Mouse (Mus musculus) forebrain, embryonic 16.5 days (tissue): ENCODE results near the gene Nwd2. TPM values are rescaled to one million over a fixed set of nuclear protein-coding genes. Genes with fewer than 3 reads are reported as not detected.

ENCODE experiments used
- ATAC-seq: fragments of 200-750 bp; cut with Nextera tagmentation; 2 replicates; pipeline ENCODE4 v1.8.0; 2017; ENCODE audit warnings: mild to moderate bottlenecking, moderate library complexity
- H3K27ac ChIP-seq: fragments of 300-500 bp; sonication (generic); 2 replicates; pipeline ENCODE4 v1.5.1; 2014; ENCODE audit warnings: low read length, control low read depth
- H3K27me3 ChIP-seq: fragments of 300-500 bp; sonication (generic); replicated peaks from 2 replicates; pipeline ENCODE4 v1.6.1; 2014; ENCODE audit warnings: low read length; ENCODE audit not compliant: control insufficient read depth, insufficient read depth
- H3K36me3 ChIP-seq: fragments of 300-500 bp; sonication (generic); 2 replicates; pipeline ENCODE4 v1.6.1; 2014; ENCODE audit not compliant: control insufficient read depth, insufficient read depth
- H3K4me1 ChIP-seq: fragments of 300-500 bp; sonication (generic); replicated peaks from 2 replicates; pipeline ENCODE4 v1.6.1; 2014; ENCODE audit warnings: low read length; ENCODE audit not compliant: control insufficient read depth, insufficient read depth
- H3K4me2 ChIP-seq: fragments of 300-500 bp; sonication (generic); 2 replicates; pipeline ENCODE4 v1.6.1; 2014; ENCODE audit warnings: mild to moderate bottlenecking, low read length, control low read depth
- H3K4me3 ChIP-seq: fragments of 300-500 bp; sonication (generic); replicated peaks from 2 replicates; pipeline ENCODE4 v1.5.1; 2014; ENCODE audit warnings: mild to moderate bottlenecking, low read length, control low read depth
- H3K9ac ChIP-seq: fragments of 300-500 bp; sonication (generic); replicated peaks from 2 replicates; pipeline ENCODE4 v1.6.1; 2014; ENCODE audit warnings: low read depth, low read length, control low read depth
- H3K9me3 ChIP-seq: fragments of 300-500 bp; sonication (generic); 2 replicates; pipeline ENCODE4 v1.6.1; 2016; ENCODE audit warnings: low read length; ENCODE audit not compliant: control insufficient read depth
- WGBS: fragments of 180-500 bp; shearing (Covaris S2); extraction: QIAGEN DNeasy Blood & Tissue Kit; methylation state at CpG from one replicate; pipeline ENCODE4 v1.1.7; 2014; 5-methylcytosine and 5-hydroxymethylcytosine counted together
- polyA plus RNA-seq: library from polyadenylated mRNA; unstranded; fragments of >200 nt; fragmentation: Nextera tagmentation; extraction: Ambion mirVana; gene quantifications from 2 replicates; pipeline ENCODE4 v1.2.1, GENCODE M21; 2015

The Nwd2 gene
- polyA plus RNA-seq, 1 experiment from 2014 or later, result 5.7 TPM

GRCm38 (mm10) chr5:63735521-63735920 is 86.6 kb downstream of the Nwd2 start:
- ATAC-seq, result no peak
- no peaks in the 10 kb centered on the region for H3K27me3 ChIP-seq
- no peak overlapping the region for H3K4me3 ChIP-seq
- H3K4me2 ChIP-seq, result no peak overlapping the region
- no peaks in the 10 kb centered on the region for H3K9me3 ChIP-seq
- no peak overlapping the region for H3K9ac ChIP-seq
- no peaks in the 10 kb centered on the region for H3K36me3 ChIP-seq
- no peak overlapping the region for H3K27ac ChIP-seq
- H3K4me1 ChIP-seq, result no peaks in the 10 kb centered on the region
- 85% methylated on average over 7 of the region's 7 CpGs for WGBS

GRCm38 (mm10) chr5:63743426-63743825 is 94.5 kb downstream of the Nwd2 start:
- H3K9ac ChIP-seq, result no peak overlapping the region
- WGBS, result 94% methylated on average over 2 of the region's 2 CpGs
- H3K4me2 ChIP-seq, result no peak overlapping the region
- H3K27me3 ChIP-seq, result no peaks in the 10 kb centered on the region
- ATAC-seq, result no peak
- no peaks in the 10 kb centered on the region for H3K36me3 ChIP-seq
- H3K27ac ChIP-seq, result no peak overlapping the region
- no peak overlapping the region for H3K4me3 ChIP-seq
- no peaks in the 10 kb centered on the region for H3K9me3 ChIP-seq
- no peaks in the 10 kb centered on the region for H3K4me1 ChIP-seq

DNA sequence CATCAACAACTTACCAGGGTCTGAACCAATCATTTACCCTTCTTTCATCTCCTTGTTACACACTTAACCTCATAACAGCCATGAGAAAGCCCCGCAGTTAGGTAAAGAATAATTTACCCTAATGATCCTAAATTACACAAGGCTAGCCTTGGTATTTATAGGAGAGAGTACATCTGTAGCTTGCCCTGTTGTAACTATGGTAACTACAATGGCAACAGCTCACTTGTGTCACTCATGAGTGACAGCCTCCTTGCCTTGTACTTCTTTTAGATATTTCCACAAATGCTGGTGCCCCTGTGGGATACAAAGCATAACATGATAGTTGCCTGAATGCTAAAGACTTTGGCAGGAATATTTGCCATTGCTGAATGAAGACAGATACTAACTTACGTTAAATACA is 99.4 kb downstream of the Nwd2 start:
- no peaks in the 10 kb centered on the region for H3K36me3 ChIP-seq
- no peaks in the 10 kb centered on the region for H3K27me3 ChIP-seq
- WGBS, result 49% methylated on average over 2 of the region's 2 CpGs
- H3K4me1 ChIP-seq, result no peaks in the 10 kb centered on the region
- no peak overlapping the region for H3K4me3 ChIP-seq
- no peak for ATAC-seq
- H3K4me2 ChIP-seq, result no peak overlapping the region
- H3K9ac ChIP-seq, result no peak overlapping the region
- H3K9me3 ChIP-seq, result no peaks in the 10 kb centered on the region
- no peak overlapping the region for H3K27ac ChIP-seq

DNA sequence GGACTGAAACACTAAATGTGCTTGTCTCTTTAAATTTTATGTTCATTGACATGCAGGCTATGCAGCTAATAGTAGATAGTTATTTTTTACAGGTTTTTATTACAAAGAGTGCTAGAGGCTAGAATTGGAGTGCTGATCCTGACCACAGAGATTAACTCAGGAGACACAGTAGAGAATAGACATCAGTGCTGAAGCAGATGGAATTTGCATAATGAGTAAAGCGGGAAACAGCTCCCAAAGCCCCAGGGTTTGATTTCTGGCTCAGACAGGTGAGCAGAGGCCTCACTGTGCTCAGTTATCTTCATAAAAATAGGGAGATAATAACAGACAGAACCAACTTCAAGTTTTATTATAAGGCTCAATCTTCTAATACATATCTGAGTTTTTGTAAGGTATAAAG is 99.9 kb downstream of the Nwd2 start:
- Histone ChIP-seq H3K36me3 (no peaks in the 10 kb centered on the region), H3K9me3 (no peaks in the 10 kb centered on the region), H3K9ac (no peak overlapping the region), H3K4me3 (no peak overlapping the region), H3K27ac (no peak overlapping the region), H3K4me2 (no peak overlapping the region), H3K4me1 (no peaks in the 10 kb centered on the region), H3K27me3 (no peaks in the 10 kb centered on the region)
- WGBS, result 34% methylated on average over 1 of the region's 1 CpGs
- ATAC-seq, result no peak

DNA sequence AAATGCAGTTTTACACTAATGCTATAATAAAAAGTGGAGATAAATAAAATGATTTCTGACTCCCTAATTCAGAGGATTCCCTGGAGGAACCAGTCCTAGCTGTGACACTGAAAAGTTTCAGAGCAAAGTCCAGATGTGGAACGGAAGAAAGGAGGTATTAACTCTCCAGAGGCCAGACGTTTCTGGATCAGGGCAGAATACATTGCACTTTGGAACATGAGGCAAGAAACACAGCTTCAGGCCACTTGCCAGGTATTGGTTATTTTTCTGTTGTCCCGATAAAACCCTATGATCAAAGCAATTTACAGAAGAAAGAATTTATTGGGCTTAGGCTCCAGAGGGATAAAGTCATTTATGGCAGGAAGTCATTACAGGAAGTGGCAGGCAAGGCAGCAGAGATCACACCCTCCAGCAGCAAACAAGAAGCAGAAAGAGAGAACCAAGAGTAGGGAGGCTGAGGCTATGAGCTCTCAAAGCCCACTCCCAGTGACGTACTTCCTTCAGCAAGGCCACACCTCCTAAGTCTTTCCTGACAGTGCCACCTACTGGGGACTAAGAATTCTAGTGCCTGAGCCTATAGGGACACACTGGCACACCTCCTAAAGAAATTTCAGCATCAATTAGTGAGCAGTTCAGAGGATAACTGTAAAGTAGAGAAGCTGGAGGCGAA is 106.3 kb downstream of the Nwd2 start:
- H3K9me3 ChIP-seq, result no peaks in the 10 kb centered on the region
- no peak overlapping the region for H3K4me3 ChIP-seq
- no peak overlapping the region for H3K4me2 ChIP-seq
- no peaks in the 10 kb centered on the region for H3K4me1 ChIP-seq
- no peak overlapping the region for H3K9ac ChIP-seq
- H3K27me3 ChIP-seq, result no peaks in the 10 kb centered on the region
- no peaks in the 10 kb centered on the region for H3K36me3 ChIP-seq
- no peak overlapping the region for H3K27ac ChIP-seq
- WGBS, result 76% methylated on average over 5 of the region's 5 CpGs
- ATAC-seq, result no peak

DNA sequence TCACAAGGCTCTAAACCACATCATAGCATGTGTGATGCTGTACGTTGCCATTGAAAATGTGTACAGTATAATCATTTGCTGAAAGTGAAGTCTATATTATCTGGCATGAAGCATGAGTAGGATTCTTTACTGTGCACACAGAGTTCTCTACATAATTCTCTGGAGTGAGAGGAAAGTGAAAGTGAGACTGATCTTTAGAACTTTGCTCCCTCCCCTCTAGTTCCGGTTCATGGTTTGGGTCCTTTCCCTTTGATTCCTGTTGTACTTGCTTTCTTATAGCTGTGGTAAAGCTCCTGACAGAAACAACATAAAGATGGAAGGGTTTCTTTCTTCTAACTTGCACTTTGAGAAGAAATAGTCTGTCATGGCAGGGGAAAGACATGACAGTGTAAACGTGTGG is 107.0 kb downstream of the Nwd2 start:
- Histone ChIP-seq H3K4me1 (no peaks in the 10 kb centered on the region), H3K4me3 (no peak overlapping the region), H3K4me2 (no peak overlapping the region), H3K36me3 (no peaks in the 10 kb centered on the region), H3K9me3 (no peaks in the 10 kb centered on the region), H3K27ac (no peak overlapping the region), H3K27me3 (no peaks in the 10 kb centered on the region), H3K9ac (no peak overlapping the region)
- ATAC-seq, result no peak
- 94% methylated on average over 3 of the region's 3 CpGs for WGBS

DNA sequence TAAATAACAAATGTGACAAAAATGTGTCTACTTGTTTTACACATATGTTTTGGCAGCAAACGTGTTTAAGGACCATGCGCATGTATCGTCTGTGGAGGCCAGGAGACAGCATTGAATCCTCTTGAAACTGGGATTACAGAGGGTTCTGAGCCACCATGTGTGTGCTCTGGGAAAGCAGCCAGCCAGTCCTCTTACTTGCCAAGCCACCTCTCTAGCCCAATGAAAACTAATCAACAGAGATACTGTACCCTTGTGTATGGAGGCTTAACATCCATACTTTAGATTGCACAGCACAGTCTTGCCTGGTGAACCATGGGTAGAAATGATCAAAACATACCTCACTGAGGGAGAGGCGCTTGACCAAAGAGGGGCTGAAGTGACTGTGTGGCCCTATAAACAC is 117.0 kb downstream of the Nwd2 start:
- 60% methylated on average over 4 of the region's 4 CpGs for WGBS
- Histone ChIP-seq H3K4me3 (no peak overlapping the region), H3K9ac (no peak overlapping the region), H3K9me3 (no peaks in the 10 kb centered on the region), H3K36me3 (no peaks in the 10 kb centered on the region), H3K4me2 (no peak overlapping the region), H3K4me1 (peaks cover 16% of the 10 kb centered on the region), H3K27ac (no peak overlapping the region), H3K27me3 (no peaks in the 10 kb centered on the region)
- ATAC-seq, result peak; percentile 52

GRCm38 (mm10) chr5:63766715-63767114 is 117.8 kb downstream of the Nwd2 start:
- H3K4me2 ChIP-seq, result peak overlapping the region; percentile 44
- no peak overlapping the region for H3K27ac ChIP-seq
- WGBS, result 38% methylated on average over 6 of the region's 6 CpGs

GRCm38 (mm10) chr5:63767464-63767863 is 118.6 kb downstream of the Nwd2 start:
- no peaks in the 10 kb centered on the region for H3K27me3 ChIP-seq
- H3K4me2 ChIP-seq, result peak overlapping the region; percentile 44
- WGBS, result 14% methylated on average over 8 of the region's 8 CpGs
- 0 out of 2 replicates have a peak overlapping the region, but pooled peaks have one; percentile 1 for H3K9ac ChIP-seq
- H3K9me3 ChIP-seq, result no peaks in the 10 kb centered on the region
- H3K27ac ChIP-seq, result peak overlapping the region; percentile 42
- peaks cover 16% of the 10 kb centered on the region for H3K4me1 ChIP-seq
- peak; percentile 86 for ATAC-seq
- no peaks in the 10 kb centered on the region for H3K36me3 ChIP-seq
- peak overlapping the region; percentile 0; the same call in 1 of the 2 replicates for H3K4me3 ChIP-seq

More at GRCm38 (mm10) chr5:63766715-63767114, 117.8 kb downstream of the Nwd2 start:
- Histone ChIP-seq H3K36me3 (no peaks in the 10 kb centered on the region), H3K9me3 (no peaks in the 10 kb centered on the region), H3K27me3 (no peaks in the 10 kb centered on the region), H3K9ac (no peak overlapping the region), H3K4me1 (peaks cover 16% of the 10 kb centered on the region), H3K4me3 (no peak overlapping the region)
- ATAC-seq, result peak; percentile 61

GRCm38 (mm10) chr5:63768220-63768619 is 119.3 kb downstream of the Nwd2 start:
- no peak overlapping the region for H3K4me3 ChIP-seq
- no peaks in the 10 kb centered on the region for H3K9me3 ChIP-seq
- no peaks in the 10 kb centered on the region for H3K36me3 ChIP-seq
- H3K9ac ChIP-seq, result no peak overlapping the region
- ATAC-seq, result no peak
- no peak overlapping the region for H3K27ac ChIP-seq
- 94% methylated on average over 4 of the region's 4 CpGs for WGBS
- no peaks in the 10 kb centered on the region for H3K27me3 ChIP-seq
- no peak overlapping the region for H3K4me2 ChIP-seq
- H3K4me1 ChIP-seq, result peaks cover 16% of the 10 kb centered on the region
